Mouse (Mus musculus) limb, embryonic 13.5 days (tissue): ENCODE measurements around the gene Tap2. TPM values are rescaled to one million over a fixed set of nuclear protein-coding genes. Genes with fewer than 3 reads are reported as not detected.

Experiments
- ATAC-seq: fragments of 200-750 bp; cut with Nextera tagmentation; 2 replicates; pipeline ENCODE4 v1.8.0; 2017; ENCODE audit warnings: low read depth, moderate number of reproducible peaks, moderate TSS enrichment; ENCODE audit not compliant: low FRiP score
- H3K27ac ChIP-seq: fragments of 300-500 bp; sonication (generic); 2 replicates; pipeline ENCODE4 v1.5.1; 2015; ENCODE audit warnings: inconsistent platforms, mild to moderate bottlenecking, moderate library complexity
- H3K27me3 ChIP-seq: fragments of 300-500 bp; sonication (generic); 2 replicates; pipeline ENCODE4 v1.6.1; 2015; ENCODE audit warnings: mild to moderate bottlenecking, inconsistent platforms
- H3K36me3 ChIP-seq: fragments of 300-500 bp; sonication (generic); 2 replicates; pipeline ENCODE4 v1.6.1; 2015; ENCODE audit warnings: inconsistent platforms, mild to moderate bottlenecking, moderate library complexity
- H3K4me1 ChIP-seq: fragments of 300-500 bp; sonication (generic); 2 replicates; pipeline ENCODE4 v1.6.1; 2015; ENCODE audit warnings: inconsistent platforms
- H3K4me2 ChIP-seq: fragments of 300-500 bp; sonication (generic); replicated peaks from 2 replicates; pipeline ENCODE4 v1.6.1; 2015; ENCODE audit warnings: inconsistent platforms, mild to moderate bottlenecking, moderate library complexity
- H3K4me3 ChIP-seq: fragments of 300-500 bp; sonication (generic); 2 replicates; pipeline ENCODE4 v1.5.1; 2015; ENCODE audit warnings: moderate library complexity, mild to moderate bottlenecking, inconsistent platforms
- H3K9ac ChIP-seq: fragments of 300-500 bp; sonication (generic); 2 replicates; pipeline ENCODE4 v1.6.1; 2015; ENCODE audit warnings: mild to moderate bottlenecking, inconsistent platforms
- H3K9me3 ChIP-seq: fragments of 300-500 bp; sonication (generic); 2 replicates; pipeline ENCODE4 v1.6.1; 2016; ENCODE audit warnings: inconsistent platforms
- WGBS: fragments of 180-500 bp; shearing (Covaris S2); methylation state at CpG from one replicate; pipeline ENCODE4 v1.1.7; 2015; 5-methylcytosine and 5-hydroxymethylcytosine counted together
- polyA plus RNA-seq: library from polyadenylated mRNA; unstranded; fragments of >200 nt; fragmentation: Nextera tagmentation; extraction: Ambion mirVana; gene quantifications from 2 replicates; pipeline ENCODE4 v1.2.1, GENCODE M21; 2015

Gene Tap2
- polyA plus RNA-seq, 1 experiment from 2014 or later = 3.1 TPM

DNA sequence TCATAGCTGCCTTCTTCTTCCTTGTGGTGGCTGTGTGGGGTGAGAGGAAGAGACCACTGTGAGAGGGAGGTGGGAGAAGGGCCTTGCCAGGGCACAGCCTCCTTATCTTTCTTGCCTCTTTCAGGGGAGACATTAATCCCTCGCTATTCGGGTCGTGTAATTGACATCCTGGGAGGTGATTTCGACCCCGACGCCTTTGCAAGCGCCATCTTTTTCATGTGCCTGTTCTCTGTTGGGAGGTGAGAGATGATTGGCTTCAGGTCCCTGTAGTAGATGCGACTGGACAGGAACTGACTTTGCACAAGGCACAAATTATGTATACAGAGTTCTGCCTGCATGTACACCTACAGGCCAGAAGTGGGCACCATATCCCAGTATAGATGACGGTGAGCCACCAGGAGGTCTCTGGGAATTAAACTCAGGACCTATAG lies 2.4 kb downstream of the Tap2 start:
- H3K4me3 ChIP-seq = peak overlapping the region; percentile 69

DNA sequence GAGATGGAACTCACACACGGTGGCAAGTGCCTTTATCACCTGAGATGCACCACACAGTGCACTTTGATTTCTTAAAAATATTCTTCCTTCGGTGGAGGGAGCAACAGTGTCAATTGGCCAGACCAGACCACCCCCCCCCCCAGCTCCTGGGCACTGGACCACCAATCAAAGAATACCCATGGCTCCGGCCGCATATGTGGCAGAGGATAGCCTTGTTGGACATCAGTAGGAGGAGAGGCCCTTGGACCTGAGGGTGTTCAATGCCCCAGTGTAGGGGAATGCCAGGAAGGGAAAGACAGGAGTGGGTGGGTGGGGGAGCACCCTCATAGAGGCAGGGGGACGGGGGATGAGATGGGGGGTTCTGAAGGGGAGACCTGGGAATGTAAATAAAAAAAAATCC lies 3.4 kb downstream of the Tap2 start:
- Histone ChIP-seq H3K4me3 (no peak overlapping the region), H3K9me3 (peaks cover 5% of the 10 kb centered on the region; the same call in 1 of the 2 replicates), H3K36me3 (no peaks in the 10 kb centered on the region), H3K9ac (no peak overlapping the region), H3K4me2 (no peak overlapping the region), H3K4me1 (peaks cover 10% of the 10 kb centered on the region; the same call in 1 of the 2 replicates), H3K27me3 (peaks cover 84% of the 10 kb centered on the region), H3K27ac (no peak overlapping the region)
- ATAC-seq = no peak
- WGBS = 84% methylated on average over 5 of the region's 5 CpGs

More for the DNA sequence above, 2.4 kb downstream of the Tap2 start:
- Histone ChIP-seq H3K27me3 (peaks cover 84% of the 10 kb centered on the region), H3K36me3 (no peaks in the 10 kb centered on the region), H3K9me3 (peaks cover 5% of the 10 kb centered on the region; the same call in 1 of the 2 replicates), H3K4me2 (peak overlapping the region; percentile 86), H3K9ac (no peak overlapping the region), H3K4me1 (peaks cover 10% of the 10 kb centered on the region; the same call in 1 of the 2 replicates), H3K27ac (no peak overlapping the region)
- 20% methylated on average over 9 of the region's 9 CpGs for WGBS
- ATAC-seq = no peak

- Histone ChIP-seq H3K27me3 (peaks cover 89% of the 10 kb centered on the region), H3K9ac (no peak overlapping the region), H3K27ac (no peak overlapping the region), H3K4me3 (no peak overlapping the region), H3K36me3 (no peaks in the 10 kb centered on the region), H3K4me2 (no peak overlapping the region), H3K9me3 (peaks cover 5% of the 10 kb centered on the region; the same call in 1 of the 2 replicates), H3K4me1 (peaks cover 10% of the 10 kb centered on the region; the same call in 1 of the 2 replicates)
- ATAC-seq = no peak
- WGBS = 61% methylated on average over 3 of the region's 3 CpGs
Observed at GRCm38 (mm10) chr17:34207456-34207855, 4.1 kb downstream of the Tap2 start.

GRCm38 (mm10) chr17:34207866-34208265 lies 4.5 kb downstream of the Tap2 start:
- H3K9ac ChIP-seq = no peak overlapping the region
- H3K4me2 ChIP-seq = no peak overlapping the region
- no peak overlapping the region for H3K27ac ChIP-seq
- H3K9me3 ChIP-seq = peaks cover 5% of the 10 kb centered on the region; the same call in 1 of the 2 replicates
- H3K4me3 ChIP-seq = no peak overlapping the region
- peaks cover 10% of the 10 kb centered on the region; the same call in 1 of the 2 replicates for H3K4me1 ChIP-seq
- H3K36me3 ChIP-seq = no peaks in the 10 kb centered on the region
- WGBS = 97% methylated on average over 9 of the region's 9 CpGs
- peaks cover 90% of the 10 kb centered on the region for H3K27me3 ChIP-seq
- no peak for ATAC-seq

GRCm38 (mm10) chr17:34208421-34208820 lies 5.1 kb downstream of the Tap2 start:
- no peak for ATAC-seq

GRCm38 (mm10) chr17:34209680-34210079 lies 6.4 kb downstream of the Tap2 start:
- Histone ChIP-seq H3K36me3 (no peaks in the 10 kb centered on the region), H3K9me3 (peaks cover 5% of the 10 kb centered on the region; the same call in 1 of the 2 replicates), H3K4me3 (no peak overlapping the region), H3K4me1 (peaks cover 10% of the 10 kb centered on the region), H3K27me3 (peaks cover 94% of the 10 kb centered on the region), H3K9ac (no peak overlapping the region), H3K4me2 (no peak overlapping the region), H3K27ac (no peak overlapping the region)
- ATAC-seq = no peak
- WGBS = 31% methylated on average over 3 of the region's 3 CpGs

More at GRCm38 (mm10) chr17:34208421-34208820, 5.1 kb downstream of the Tap2 start:
- H3K9ac ChIP-seq = no peak overlapping the region
- H3K36me3 ChIP-seq = no peaks in the 10 kb centered on the region
- H3K27me3 ChIP-seq = peaks cover 90% of the 10 kb centered on the region
- no peak overlapping the region for H3K4me3 ChIP-seq
- H3K9me3 ChIP-seq = peaks cover 5% of the 10 kb centered on the region; the same call in 1 of the 2 replicates
- H3K4me1 ChIP-seq = peaks cover 10% of the 10 kb centered on the region; the same call in 1 of the 2 replicates
- H3K4me2 ChIP-seq = no peak overlapping the region
- 24% methylated on average over 10 of the region's 10 CpGs for WGBS
- no peak overlapping the region for H3K27ac ChIP-seq

DNA sequence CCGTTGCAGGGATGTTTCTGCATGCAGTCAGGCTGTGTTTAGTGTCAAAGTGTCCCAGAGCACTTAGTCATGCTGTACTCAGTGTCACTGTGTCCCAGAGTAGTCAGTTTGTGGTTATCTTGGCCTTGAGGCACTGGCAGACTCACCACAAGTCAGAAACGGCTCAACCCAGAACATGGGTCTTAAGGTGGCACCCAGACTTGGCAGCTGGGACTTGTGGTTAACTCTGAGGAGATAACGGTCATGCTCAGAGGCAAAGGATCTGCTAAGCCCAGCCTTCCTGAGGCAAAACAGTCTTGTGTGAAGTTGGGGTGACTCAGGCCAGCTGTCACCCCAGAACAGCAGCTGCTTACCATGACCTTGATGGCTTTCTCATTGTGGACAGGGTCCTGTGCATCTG lies 7.3 kb downstream of the Tap2 start:
- Histone ChIP-seq H3K4me2 (no peak overlapping the region), H3K36me3 (no peaks in the 10 kb centered on the region), H3K4me3 (no peak overlapping the region), H3K9ac (no peak overlapping the region), H3K4me1 (peaks cover under 1% of the 10 kb centered on the region), H3K9me3 (peaks cover 5% of the 10 kb centered on the region; the same call in 1 of the 2 replicates), H3K27ac (no peak overlapping the region), H3K27me3 (peaks cover 94% of the 10 kb centered on the region)
- 70% methylated on average over 3 of the region's 3 CpGs for WGBS
- ATAC-seq = no peak

GRCm38 (mm10) chr17:34211746-34212365 lies 8.5 kb downstream of the Tap2 start:
- Histone ChIP-seq H3K4me1 (no peaks in the 10 kb centered on the region; the same call in 1 of the 2 replicates), H3K4me2 (no peak overlapping the region), H3K27me3 (peaks cover 93% of the 10 kb centered on the region), H3K9me3 (peaks cover 5% of the 10 kb centered on the region; the same call in 1 of the 2 replicates), H3K4me3 (no peak overlapping the region), H3K9ac (no peak overlapping the region), H3K27ac (no peak overlapping the region), H3K36me3 (no peaks in the 10 kb centered on the region)
- no peak for ATAC-seq
- WGBS = 15% methylated on average over 23 of the region's 23 CpGs

GRCm38 (mm10) chr17:34213936-34214335 lies 10.6 kb downstream of the Tap2 start:
- peak overlapping the region; percentile 35; the same call in 1 of the 2 replicates for H3K9ac ChIP-seq
- H3K4me3 ChIP-seq = peak overlapping the region; percentile 14; the same call in 1 of the 2 replicates
- peaks cover 79% of the 10 kb centered on the region for H3K27me3 ChIP-seq
- H3K9me3 ChIP-seq = peaks cover 5% of the 10 kb centered on the region; the same call in 1 of the 2 replicates
- no peaks in the 10 kb centered on the region; the same call in 1 of the 2 replicates for H3K4me1 ChIP-seq
- H3K4me2 ChIP-seq = peak overlapping the region; percentile 21; the same call in 1 of the 2 replicates
- H3K36me3 ChIP-seq = no peaks in the 10 kb centered on the region
- ATAC-seq = no peak
- no peak overlapping the region for H3K27ac ChIP-seq
- 51% methylated on average over 21 of the region's 21 CpGs for WGBS

- Histone ChIP-seq H3K9ac (no peak overlapping the region), H3K4me1 (no peaks in the 10 kb centered on the region; the same call in 1 of the 2 replicates), H3K4me3 (no peak overlapping the region), H3K27ac (no peak overlapping the region), H3K36me3 (no peaks in the 10 kb centered on the region), H3K9me3 (no peaks in the 10 kb centered on the region), H3K4me2 (no peak overlapping the region), H3K27me3 (peaks cover 66% of the 10 kb centered on the region)
- no peak for ATAC-seq
- 86% methylated on average over 12 of the region's 12 CpGs for WGBS
Observed at GRCm38 (mm10) chr17:34215176-34215575, 11.8 kb downstream of the Tap2 start.

DNA sequence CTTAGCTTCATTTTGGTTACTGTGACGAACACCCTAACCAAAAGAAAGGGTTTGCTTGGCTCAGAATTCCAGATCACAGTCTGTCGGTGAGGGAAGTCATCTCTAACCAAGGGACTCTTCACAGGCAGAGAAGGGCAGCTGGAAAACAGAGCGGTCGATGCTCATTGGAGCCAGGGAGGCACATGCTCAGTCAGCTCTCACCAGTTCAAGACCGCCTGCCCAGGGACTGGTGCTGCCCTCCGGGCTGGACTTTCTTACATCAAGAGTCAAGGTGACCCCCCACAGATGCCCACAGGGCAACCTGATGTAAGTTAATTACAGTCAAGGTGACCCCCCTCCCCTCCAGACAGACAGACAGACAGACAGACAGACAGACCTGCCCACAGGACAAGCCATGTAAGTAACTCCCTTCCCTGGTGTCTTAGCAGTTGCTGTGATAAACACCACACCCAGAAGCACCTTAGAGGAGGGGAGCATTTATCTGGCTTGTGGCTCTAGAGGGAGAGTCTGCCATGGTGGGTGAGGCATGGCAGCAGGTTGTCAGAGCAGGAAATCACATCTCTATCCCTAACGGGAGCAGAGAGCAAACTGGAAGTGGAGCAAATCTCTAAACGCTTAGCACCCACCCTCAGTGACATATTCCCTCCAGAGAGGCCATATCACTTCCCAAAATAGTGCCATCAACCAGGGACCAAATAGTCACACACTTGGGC lies 14.0 kb downstream of the Tap2 start:
- H3K36me3 ChIP-seq = no peaks in the 10 kb centered on the region
- ATAC-seq = no peak
- 83% methylated on average over 8 of the region's 8 CpGs for WGBS
- no peaks in the 10 kb centered on the region; the same call in 1 of the 2 replicates for H3K4me1 ChIP-seq
- no peak overlapping the region for H3K9ac ChIP-seq
- H3K4me3 ChIP-seq = no peak overlapping the region
- peaks cover 44% of the 10 kb centered on the region for H3K27me3 ChIP-seq
- no peak overlapping the region for H3K27ac ChIP-seq
- H3K4me2 ChIP-seq = no peak overlapping the region
- H3K9me3 ChIP-seq = no peaks in the 10 kb centered on the region

GRCm38 (mm10) chr17:34217986-34218385 lies 14.7 kb downstream of the Tap2 start:
- Histone ChIP-seq H3K27ac (no peak overlapping the region), H3K4me1 (no peaks in the 10 kb centered on the region; the same call in 1 of the 2 replicates), H3K27me3 (peaks cover 38% of the 10 kb centered on the region), H3K9me3 (no peaks in the 10 kb centered on the region), H3K36me3 (no peaks in the 10 kb centered on the region), H3K9ac (no peak overlapping the region), H3K4me2 (no peak overlapping the region), H3K4me3 (no peak overlapping the region)
- no peak for ATAC-seq
- 88% methylated on average over 5 of the region's 5 CpGs for WGBS
